Mouse (Mus musculus) granulocyte monocyte progenitor cell, adult 5-6 weeks (primary cell): ENCODE results near the gene Lcat. TPM values are rescaled to one million over a fixed set of nuclear protein-coding genes. Genes with fewer than 3 reads are reported as not detected.

Source experiments
- ATAC-seq: replicated peaks from 2 replicates; pipeline ENCODE4 v1.8.0; 2016; ENCODE audit warnings: mild to moderate bottlenecking, moderate TSS enrichment, inconsistent platforms; ENCODE audit not compliant: poor library complexity, severe bottlenecking
- total RNA-seq, 2 experiments: library from RNA; stranded (forward) in 1 of 2; stranded (reverse) in 1 of 2; fragments of 200-712, 200-1000 nt in 1 of 2; fragments of >200 nt in 1 of 2; fragmentation: Nextera tagmentation in 1 of 2; gene quantifications; 2 replicates each; pipeline ENCODE4 v1.2.3; 2014 to 2017

Gene Lcat
- total RNA-seq, 2 experiments from 2014 or later = not detected

GRCm38 (mm10) chr8:105951057-105951659 is 8.0 kb upstream of the Lcat start:
- ATAC-seq = no peak

DNA sequence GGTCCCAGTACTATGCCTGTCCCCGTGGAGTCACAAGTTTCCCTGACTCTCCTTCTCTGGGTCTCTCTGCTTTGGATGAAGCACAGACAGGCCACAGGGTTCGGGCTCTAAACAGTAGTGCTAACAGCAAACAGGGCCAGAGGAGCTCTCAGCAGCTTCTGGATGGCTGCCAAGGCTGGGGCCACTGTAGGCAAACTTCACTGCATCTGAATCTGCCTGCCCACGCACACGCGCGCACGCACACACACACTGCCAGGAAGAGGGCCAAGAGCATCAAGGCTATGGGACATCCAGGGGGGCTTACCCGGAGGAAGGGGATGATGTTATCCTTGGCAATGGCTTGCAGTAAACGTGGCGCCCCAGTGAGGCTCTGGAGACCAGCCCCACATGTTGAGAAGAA is 6.2 kb upstream of the Lcat start:
- no peak for ATAC-seq

- ATAC-seq = no peak
Observed at GRCm38 (mm10) chr8:105942542-105942941, 640 bp downstream of the Lcat start.

DNA sequence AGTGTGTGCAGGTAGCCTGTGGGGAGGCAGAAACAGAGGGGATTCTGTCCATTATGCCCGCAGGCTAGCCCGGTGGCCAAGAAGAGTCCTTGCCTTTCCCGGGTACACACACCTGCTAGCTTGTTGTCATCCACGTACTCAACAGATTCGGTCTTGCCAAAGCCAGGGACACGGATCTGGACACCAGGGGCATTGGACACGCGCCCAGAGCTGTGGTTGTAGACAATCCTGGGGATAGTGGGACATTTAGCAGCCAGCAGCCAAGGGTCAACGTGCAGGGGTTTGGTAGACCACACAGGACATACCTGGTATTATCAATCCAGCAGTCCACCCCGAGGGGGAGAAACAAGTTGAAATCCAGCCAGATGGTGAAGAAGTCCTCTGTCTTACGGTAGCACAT is 1.2 kb downstream of the Lcat start:
- no peak for ATAC-seq

- peak; percentile 31 for ATAC-seq
Observed at GRCm38 (mm10) chr8:105938306-105938669, 4.9 kb downstream of the Lcat start, which contains the start of gene Psmb10. Psmb10 (minus strand) TSS chr8:105938444.

DNA sequence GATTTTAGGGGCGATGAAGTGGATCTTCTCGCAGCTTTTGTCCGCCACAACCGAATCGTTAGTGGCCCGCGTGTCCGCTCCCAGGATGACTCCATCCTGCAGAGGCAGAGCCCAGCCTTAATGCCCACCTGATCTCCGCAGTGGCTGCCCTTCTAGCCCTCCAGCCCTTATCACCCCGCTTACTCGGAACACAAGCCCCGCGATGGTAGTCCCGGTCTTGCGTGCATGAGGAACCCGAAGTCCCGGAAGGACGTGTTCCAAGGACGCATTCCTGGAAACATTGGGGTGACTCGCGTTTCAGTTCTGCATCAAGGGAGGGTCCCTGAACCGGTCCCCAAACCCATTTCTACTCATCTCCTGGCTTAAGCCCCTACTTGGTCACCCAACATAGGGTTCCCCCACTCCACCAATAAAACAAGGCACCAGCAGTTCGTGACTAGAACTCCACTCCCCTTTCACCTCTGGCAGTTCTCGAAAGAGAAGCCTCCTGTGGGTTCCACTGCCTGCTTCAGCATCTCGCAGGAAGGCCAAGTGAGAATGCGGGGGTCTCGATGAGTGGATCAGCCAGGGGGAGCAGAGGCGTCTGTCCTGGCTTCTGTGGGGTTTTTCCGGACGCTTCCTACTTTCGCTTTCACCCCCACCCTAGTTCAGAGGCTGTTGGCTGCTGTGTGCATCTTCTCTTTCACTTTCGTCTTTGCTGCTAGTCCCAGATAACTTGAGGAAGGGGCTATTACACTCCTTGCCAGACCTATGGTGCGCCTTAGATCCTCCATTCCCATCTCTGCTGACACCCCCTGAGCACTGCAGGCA is 5.5 kb downstream of the Lcat start:
- peak; percentile 52 for ATAC-seq

GRCm38 (mm10) chr8:105936866-105937475 is 6.2 kb downstream of the Lcat start:
- ATAC-seq = peak; percentile 86

DNA sequence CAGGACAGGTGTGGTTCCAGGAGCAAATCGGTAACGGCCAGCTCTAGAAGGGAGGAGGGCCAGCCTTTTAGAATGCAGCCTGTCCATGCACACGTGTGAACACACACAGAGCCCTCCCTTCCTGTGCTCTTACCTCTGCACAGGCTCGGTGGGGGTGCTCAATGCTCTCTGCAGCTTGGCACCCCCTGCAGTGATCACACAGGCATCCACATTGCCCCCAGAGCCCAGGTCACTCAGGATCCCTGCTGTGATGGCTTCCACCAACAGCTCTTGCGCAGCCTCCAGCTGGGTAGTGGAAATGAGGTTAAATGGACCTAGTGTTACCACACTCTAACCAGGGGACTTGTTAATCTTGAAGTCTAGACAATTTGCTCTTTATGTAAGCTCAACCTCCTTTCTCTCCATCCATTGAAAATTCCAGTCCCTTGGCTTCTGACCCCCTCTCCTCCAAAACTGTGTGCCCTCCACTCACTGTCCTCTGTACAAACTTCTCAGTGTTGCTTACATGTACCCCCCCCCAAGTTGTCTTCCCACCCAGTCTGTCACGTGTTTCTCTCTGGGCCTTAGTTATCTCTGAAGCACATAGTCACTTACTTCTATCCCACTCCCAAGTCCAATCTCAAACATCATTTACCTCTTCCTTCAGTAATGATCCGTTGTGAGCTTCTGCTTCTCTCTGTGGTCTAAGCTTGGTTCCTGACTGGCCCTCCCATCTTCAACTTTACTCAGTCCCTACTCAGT is 7.1 kb downstream of the Lcat start:
- no peak for ATAC-seq

DNA sequence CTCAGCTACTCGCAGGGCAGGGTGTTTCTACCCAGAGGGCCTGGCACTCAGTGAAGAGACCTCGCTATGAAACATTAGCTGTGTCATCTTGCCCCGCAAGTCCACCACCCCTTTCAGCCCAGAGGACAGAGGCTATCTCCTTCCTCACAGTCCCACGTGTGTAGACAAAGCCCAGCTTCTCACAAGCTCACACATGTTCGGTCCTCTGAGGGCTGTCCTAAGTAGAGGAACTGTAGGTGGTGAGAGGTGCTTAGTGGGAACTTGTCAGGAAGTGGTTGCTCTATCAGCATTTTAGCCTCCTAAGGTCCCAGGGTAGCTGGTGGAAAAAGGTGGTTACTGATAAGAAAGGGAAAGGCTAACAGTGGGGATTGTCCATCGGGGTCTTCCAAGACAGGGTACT is 8.1 kb downstream of the Lcat start:
- ATAC-seq = no peak

- no peak for ATAC-seq
Observed at GRCm38 (mm10) chr8:105933762-105934161, 9.4 kb downstream of the Lcat start, which contains the start of gene Ctrl. Ctrl (minus strand) TSS chr8:105933862.

DNA sequence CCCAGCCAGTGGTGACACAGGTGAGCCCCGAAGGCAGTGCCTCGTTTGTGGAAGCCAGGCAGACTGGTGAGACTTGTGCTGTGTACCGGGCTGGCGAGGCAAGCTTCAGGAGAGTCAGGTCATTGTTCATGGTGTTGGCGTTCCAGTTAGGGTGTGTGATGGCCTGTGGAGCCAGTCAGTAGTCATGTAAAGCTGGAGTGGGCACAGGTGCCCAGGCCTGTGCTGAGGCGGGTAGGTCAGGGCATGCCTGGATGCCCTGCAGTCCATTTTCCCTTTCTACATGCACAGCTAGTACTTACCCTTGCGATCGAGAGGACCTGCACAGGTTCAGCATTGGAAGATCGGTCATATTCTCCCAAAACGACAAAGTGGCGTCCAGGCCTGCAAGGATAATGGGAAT is 10.7 kb downstream of the Lcat start:
- no peak for ATAC-seq

- ATAC-seq = no peak
Observed at GRCm38 (mm10) chr8:105931271-105931670, 11.9 kb downstream of the Lcat start.

DNA sequence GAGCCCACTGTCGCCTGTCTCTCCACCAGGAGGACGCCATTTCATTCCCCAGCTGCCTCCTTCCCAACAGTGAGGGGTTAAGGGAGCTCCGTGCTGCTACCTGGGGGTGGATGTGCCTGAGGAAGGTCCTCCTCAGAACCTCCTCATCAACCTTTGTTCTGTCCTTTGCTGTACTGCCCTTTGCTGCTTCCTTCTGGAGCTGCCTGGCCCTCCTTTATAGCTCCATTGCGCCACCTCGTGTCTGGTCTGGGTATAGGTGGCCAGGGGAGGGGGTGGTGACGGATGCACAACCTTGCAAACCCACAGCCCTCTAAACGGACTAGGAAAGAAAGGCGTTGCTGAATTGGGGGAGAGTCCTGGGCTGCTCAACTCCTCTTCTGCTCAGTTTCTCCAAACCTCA is 12.6 kb downstream of the Lcat start:
- peak; percentile 91 for ATAC-seq

GRCm38 (mm10) chr8:105925123-105925522 is 18.1 kb downstream of the Lcat start:
- ATAC-seq = no peak

- no peak for ATAC-seq
Observed at GRCm38 (mm10) chr8:105919390-105919789, 23.8 kb downstream of the Lcat start.

DNA sequence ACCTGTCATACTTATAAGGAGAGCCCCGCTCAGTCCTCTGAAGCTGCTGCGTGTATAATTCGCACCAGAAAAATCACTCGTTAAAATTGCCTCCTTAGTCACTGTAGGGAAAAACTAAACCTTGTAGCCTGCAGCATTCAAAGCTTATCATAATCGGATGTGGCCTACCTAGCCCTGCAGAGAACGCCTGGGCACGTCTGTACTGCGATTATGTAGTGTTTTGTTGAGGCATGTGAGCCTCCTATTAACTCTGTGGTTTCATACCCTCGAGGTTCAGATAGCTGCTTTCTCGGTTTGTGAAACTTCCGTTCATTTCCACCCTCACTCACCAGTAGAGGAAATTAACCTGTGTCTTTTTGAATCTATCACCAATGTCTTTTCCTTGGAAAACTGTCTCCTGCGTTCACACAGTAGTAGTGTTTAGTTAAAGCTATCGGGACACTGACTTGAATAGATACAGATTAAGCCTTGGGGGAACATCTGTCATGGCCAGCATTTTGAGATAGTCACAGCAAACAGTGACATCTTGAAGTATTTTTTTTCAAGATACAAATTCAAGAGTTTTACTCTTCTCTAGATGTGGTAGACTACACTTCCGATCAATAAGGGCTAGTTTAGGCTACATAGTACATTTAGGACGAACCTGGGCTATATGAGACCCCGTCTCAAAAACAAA is 42.1 kb downstream of the Lcat start:
- peak; percentile 54 for ATAC-seq

GRCm38 (mm10) chr8:105900180-105900940 is 42.8 kb downstream of the Lcat start, which contains the start of gene Pskh1:
Pskh1 (plus strand) TSS chr8:105900441.
- peak; percentile 97 for ATAC-seq

GRCm38 (mm10) chr8:105897801-105898480 is 45.2 kb downstream of the Lcat start:
- no peak for ATAC-seq

- peak; percentile 82 for ATAC-seq
Observed at GRCm38 (mm10) chr8:105893339-105893738, 49.8 kb downstream of the Lcat start, which contains the start of gene Nrn1l. Nrn1l (plus strand) TSS chr8:105893567.
